Mouse (Mus musculus): ENCODE data around the gene Abraxas1. TPM values are rescaled to one million over a fixed set of nuclear protein-coding genes. Genes with fewer than 3 reads are reported as not detected.

Gene Abraxas1
- polyA plus RNA-seq, 1 experiment from 2014 or later: 21.6 TPM

DNA sequence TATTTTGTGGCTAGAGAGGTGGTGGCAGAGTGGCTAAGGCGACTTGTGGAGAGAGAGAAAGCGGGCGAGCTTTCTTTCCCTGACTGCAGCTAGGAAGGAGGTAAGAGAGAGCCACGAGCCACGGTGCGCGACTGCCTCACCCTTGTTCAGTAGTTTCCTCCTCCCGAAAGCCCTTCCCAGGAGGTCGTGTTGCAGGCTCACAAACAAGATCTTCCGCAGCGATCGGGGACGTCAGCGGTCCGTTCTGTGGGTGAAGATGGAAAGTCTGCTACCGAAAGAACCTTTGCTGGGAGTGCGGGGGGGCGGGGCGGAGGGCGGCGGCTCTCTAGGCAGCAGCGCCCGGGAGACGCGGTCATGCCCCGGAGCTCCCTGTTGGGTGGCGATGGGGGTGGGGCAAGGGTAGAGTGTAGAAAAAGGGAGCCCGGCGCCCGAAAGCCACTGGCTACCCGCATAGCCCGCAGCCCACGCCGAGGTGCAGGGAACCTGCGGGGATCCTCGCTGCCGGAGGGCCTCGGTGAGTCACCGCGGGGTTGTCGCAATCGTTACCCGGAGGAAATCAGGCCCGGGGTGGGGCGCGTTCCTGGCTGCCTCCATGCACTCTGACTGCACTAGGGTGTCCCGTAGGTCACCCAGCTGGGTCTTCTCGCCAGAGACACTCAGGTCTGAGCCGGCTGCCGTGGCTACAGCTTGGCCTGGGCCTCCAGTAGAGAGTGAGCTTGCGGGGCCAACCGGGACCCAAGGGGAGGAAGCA, 25.3 kb upstream of the Abraxas1 start:
- peak overlapping the region; percentile 64 for H3K9ac ChIP-seq
- no peaks in the 10 kb centered on the region for H3K9me3 ChIP-seq (replicated peaks)
- under 1% methylated on average over 52 of the region's 52 CpGs for WGBS
- peak; percentile 66; the same call in 1 of the 2 replicates for ATAC-seq (ENCODE audit: low FRiP score)
- H3K27ac ChIP-seq: no peak overlapping the region
- H3K4me2 ChIP-seq (replicated peaks): peak overlapping the region; percentile 99
- H3K4me1 ChIP-seq: peaks cover 14% of the 10 kb centered on the region
- peaks cover 51% of the 10 kb centered on the region for H3K27me3 ChIP-seq
- H3K36me3 ChIP-seq: no peaks in the 10 kb centered on the region
- peak overlapping the region; percentile 55 for H3K4me3 ChIP-seq

GRCm38 (mm10) chr5:100845485-100845847, 24.7 kb upstream of the Abraxas1 start, which contains the start of gene Gpat3:
Gene Gpat3, plus strand, starts transcription at chr5:100845713.
- Histone ChIP-seq H3K36me3 (no peaks in the 10 kb centered on the region), H3K4me3 (peak within 1 kb of the TSS; percentile 55), H3K9ac (peak within 1 kb of the TSS; percentile 64), H3K9me3 (replicated peaks) (no peaks in the 10 kb centered on the region), H3K4me1 (peaks cover 14% of the 10 kb centered on the region), H3K27ac (no peak within 1 kb of the TSS), H3K4me2 (replicated peaks) (peak within 1 kb of the TSS; percentile 99), H3K27me3 (peaks cover 51% of the 10 kb centered on the region)
- no peak for ATAC-seq (ENCODE audit: low FRiP score)
- under 1% methylated on average over 16 of the region's 16 CpGs for WGBS

GRCm38 (mm10) chr5:100844485-100844884, 23.7 kb upstream of the Abraxas1 start:
- Histone ChIP-seq H3K27me3 (peaks cover 51% of the 10 kb centered on the region), H3K36me3 (no peaks in the 10 kb centered on the region), H3K4me3 (no peak overlapping the region), H3K4me1 (peaks cover 14% of the 10 kb centered on the region), H3K9ac (no peak overlapping the region), H3K27ac (no peak overlapping the region), H3K4me2 (replicated peaks) (no peak overlapping the region), H3K9me3 (replicated peaks) (no peaks in the 10 kb centered on the region)
- WGBS: 61% methylated on average over 3 of the region's 3 CpGs
- no peak for ATAC-seq (ENCODE audit: low FRiP score)

- H3K9me3 ChIP-seq (replicated peaks): no peaks in the 10 kb centered on the region
- no peak overlapping the region for H3K9ac ChIP-seq
- H3K36me3 ChIP-seq: no peaks in the 10 kb centered on the region
- ATAC-seq (ENCODE audit: low FRiP score): no peak
- no peak overlapping the region for H3K4me2 ChIP-seq (replicated peaks)
- no peaks in the 10 kb centered on the region for H3K27me3 ChIP-seq
- no peak overlapping the region for H3K27ac ChIP-seq
- H3K4me1 ChIP-seq: no peaks in the 10 kb centered on the region
- 92% methylated on average over 7 of the region's 7 CpGs for WGBS
- no peak overlapping the region for H3K4me3 ChIP-seq
These were observed 17.1 kb upstream of the Abraxas1 start for GRCm38 (mm10) chr5:100837907-100838306.

DNA sequence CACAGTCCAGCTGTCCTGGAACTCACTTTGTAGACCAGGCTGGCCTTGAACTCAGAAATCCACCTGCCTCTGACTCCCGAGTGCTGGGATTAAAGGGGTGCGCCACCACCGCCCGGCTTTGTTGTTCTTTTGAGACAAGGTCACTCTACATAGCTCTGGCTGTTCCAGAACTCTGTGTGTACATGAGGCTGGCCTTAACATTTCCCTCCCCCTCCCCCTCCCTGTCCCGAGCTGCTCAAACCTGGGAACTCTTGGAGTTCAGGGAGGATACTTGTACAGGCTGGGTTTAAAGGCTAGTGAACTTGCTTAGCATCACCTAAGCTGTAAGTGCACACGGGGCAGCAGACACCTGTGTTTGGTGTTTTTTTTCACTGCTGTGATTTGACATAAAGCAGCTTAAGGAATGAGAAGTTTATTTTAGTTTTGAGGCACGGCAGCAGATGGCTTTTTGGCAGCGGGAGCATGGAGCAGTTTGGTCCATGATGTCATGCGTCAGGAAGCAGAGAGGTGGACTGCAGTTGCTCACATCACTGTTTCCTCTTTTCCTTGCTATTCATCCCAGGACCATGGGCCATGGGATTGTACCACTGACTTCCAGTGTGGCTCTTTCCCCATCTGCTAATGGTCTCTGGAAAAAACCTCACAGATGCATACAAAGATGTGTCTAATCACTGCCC, 15.2 kb upstream of the Abraxas1 start:
- no peak for ATAC-seq (ENCODE audit: low FRiP score)
- WGBS: 76% methylated on average over 9 of the region's 9 CpGs
- no peaks in the 10 kb centered on the region for H3K9me3 ChIP-seq (replicated peaks)
- H3K27me3 ChIP-seq: no peaks in the 10 kb centered on the region
- H3K4me3 ChIP-seq: no peak overlapping the region
- H3K4me2 ChIP-seq (replicated peaks): no peak overlapping the region
- no peaks in the 10 kb centered on the region for H3K4me1 ChIP-seq
- no peaks in the 10 kb centered on the region for H3K36me3 ChIP-seq
- no peak overlapping the region for H3K9ac ChIP-seq
- H3K27ac ChIP-seq: no peak overlapping the region

GRCm38 (mm10) chr5:100833841-100834240, 13.1 kb upstream of the Abraxas1 start:
- no peak for ATAC-seq (ENCODE audit: low FRiP score)
- H3K4me3 ChIP-seq: no peak overlapping the region
- 83% methylated on average over 2 of the region's 2 CpGs for whole genome bisulfite sequencing

DNA sequence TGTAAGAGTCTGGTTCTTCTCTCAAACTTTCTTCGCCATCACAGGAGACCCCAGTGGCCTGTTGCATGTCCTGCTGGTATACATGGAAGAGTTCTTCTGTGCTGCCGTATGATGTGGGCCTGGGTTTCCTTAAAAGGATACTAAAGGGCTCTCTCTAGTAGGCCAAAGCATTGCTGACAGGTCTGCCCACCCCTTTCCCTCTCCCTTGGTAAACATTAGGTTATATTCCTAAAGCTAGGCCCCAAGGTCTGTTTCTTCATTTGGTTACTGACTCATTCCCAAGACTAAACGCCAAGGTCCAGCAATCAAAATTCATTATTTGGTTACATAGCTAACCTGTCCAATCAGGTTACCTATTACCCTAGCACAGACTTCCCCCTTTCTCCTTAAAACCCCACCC, 11.9 kb upstream of the Abraxas1 start:
- Histone ChIP-seq H3K27ac (no peak overlapping the region), H3K4me1 (no peaks in the 10 kb centered on the region), H3K36me3 (no peaks in the 10 kb centered on the region), H3K9ac (no peak overlapping the region), H3K4me2 (replicated peaks) (no peak overlapping the region), H3K9me3 (replicated peaks) (no peaks in the 10 kb centered on the region), H3K27me3 (no peaks in the 10 kb centered on the region), H3K4me3 (no peak overlapping the region)
- no peak for ATAC-seq (ENCODE audit: low FRiP score)
- WGBS: 91% methylated on average over 3 of the region's 3 CpGs

More at GRCm38 (mm10) chr5:100833841-100834240, 13.1 kb upstream of the Abraxas1 start:
- no peak overlapping the region for H3K4me2 ChIP-seq (replicated peaks)
- no peak overlapping the region for H3K9ac ChIP-seq
- no peaks in the 10 kb centered on the region for H3K9me3 ChIP-seq (replicated peaks)
- H3K27me3 ChIP-seq: no peaks in the 10 kb centered on the region
- no peak overlapping the region for H3K27ac ChIP-seq
- no peaks in the 10 kb centered on the region for H3K4me1 ChIP-seq
- no peaks in the 10 kb centered on the region for H3K36me3 ChIP-seq

GRCm38 (mm10) chr5:100828701-100829100, 7.9 kb upstream of the Abraxas1 start:
- Histone ChIP-seq H3K9me3 (replicated peaks) (no peaks in the 10 kb centered on the region), H3K4me3 (no peak overlapping the region), H3K4me1 (no peaks in the 10 kb centered on the region), H3K4me2 (replicated peaks) (no peak overlapping the region), H3K27ac (no peak overlapping the region), H3K36me3 (no peaks in the 10 kb centered on the region), H3K9ac (no peak overlapping the region), H3K27me3 (no peaks in the 10 kb centered on the region)
- ATAC-seq (ENCODE audit: low FRiP score): no peak
- 82% methylated on average over 3 of the region's 3 CpGs for WGBS

DNA sequence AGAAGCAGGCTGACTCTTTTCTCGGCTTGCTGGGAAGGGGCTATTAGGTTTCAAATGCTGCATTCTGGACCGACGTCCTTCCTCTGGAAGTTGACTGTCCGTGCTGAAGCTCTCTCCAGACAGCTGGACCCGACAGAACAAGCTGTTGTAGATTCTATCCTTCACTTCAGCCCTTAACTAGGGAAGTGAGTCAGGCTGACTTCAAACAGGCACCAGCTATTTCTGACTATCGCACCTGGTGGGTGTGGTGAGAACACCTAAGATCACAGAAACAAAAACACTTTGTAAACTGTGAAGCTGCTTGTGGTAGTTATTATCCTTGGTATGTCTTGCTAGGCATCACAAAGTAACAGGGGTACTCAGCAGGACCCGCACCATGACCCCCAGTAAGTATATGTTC, 5.8 kb upstream of the Abraxas1 start:
- 68% methylated on average over 7 of the region's 7 CpGs for WGBS
- Histone ChIP-seq H3K27ac (no peak overlapping the region), H3K9me3 (replicated peaks) (no peaks in the 10 kb centered on the region), H3K4me3 (no peak overlapping the region), H3K9ac (no peak overlapping the region), H3K27me3 (no peaks in the 10 kb centered on the region), H3K36me3 (no peaks in the 10 kb centered on the region), H3K4me1 (no peaks in the 10 kb centered on the region), H3K4me2 (replicated peaks) (no peak overlapping the region)
- no peak for ATAC-seq (ENCODE audit: low FRiP score)

DNA sequence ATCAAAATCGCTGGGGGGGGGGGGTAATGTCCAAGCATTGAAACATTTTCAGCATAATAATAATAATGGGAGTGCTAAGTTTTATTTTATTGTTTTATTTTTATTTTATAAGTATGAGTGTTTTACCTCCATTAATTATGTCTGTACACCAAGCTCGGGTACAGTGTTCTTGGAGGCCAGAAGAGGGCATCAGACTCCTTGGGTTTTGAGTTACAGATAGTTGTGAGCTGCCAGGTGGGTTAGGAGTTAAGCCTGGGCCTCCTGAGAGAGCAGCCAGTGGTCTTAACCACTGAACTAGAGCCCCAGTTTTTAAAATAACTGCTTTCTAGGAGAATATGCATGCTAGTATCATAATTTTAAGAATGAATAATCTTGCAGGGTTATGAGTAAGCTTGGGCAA, 5.2 kb upstream of the Abraxas1 start:
- no peak for ATAC-seq (ENCODE audit: low FRiP score)
- no peak overlapping the region for H3K4me3 ChIP-seq
- no peaks in the 10 kb centered on the region for H3K9me3 ChIP-seq (replicated peaks)
- H3K27me3 ChIP-seq: no peaks in the 10 kb centered on the region
- H3K4me2 ChIP-seq (replicated peaks): no peak overlapping the region
- 23% methylated on average over 2 of the region's 2 CpGs for WGBS
- H3K4me1 ChIP-seq: no peaks in the 10 kb centered on the region
- no peak overlapping the region for H3K27ac ChIP-seq
- no peak overlapping the region for H3K9ac ChIP-seq
- H3K36me3 ChIP-seq: no peaks in the 10 kb centered on the region

GRCm38 (mm10) chr5:100822826-100823225, 2.1 kb upstream of the Abraxas1 start:
- no peaks in the 10 kb centered on the region for H3K36me3 ChIP-seq
- H3K4me1 ChIP-seq: 0 out of 2 replicates have a peak, but pooled peaks cover 3% of the 10 kb centered on the region
- no peaks in the 10 kb centered on the region for H3K27me3 ChIP-seq
- H3K27ac ChIP-seq: no peak overlapping the region
- H3K9me3 ChIP-seq (replicated peaks): no peaks in the 10 kb centered on the region
- 86% methylated on average over 7 of the region's 7 CpGs for WGBS
- no peak overlapping the region for H3K4me2 ChIP-seq (replicated peaks)
- ATAC-seq (ENCODE audit: low FRiP score): no peak
- H3K4me3 ChIP-seq: no peak overlapping the region
- no peak overlapping the region for H3K9ac ChIP-seq

DNA sequence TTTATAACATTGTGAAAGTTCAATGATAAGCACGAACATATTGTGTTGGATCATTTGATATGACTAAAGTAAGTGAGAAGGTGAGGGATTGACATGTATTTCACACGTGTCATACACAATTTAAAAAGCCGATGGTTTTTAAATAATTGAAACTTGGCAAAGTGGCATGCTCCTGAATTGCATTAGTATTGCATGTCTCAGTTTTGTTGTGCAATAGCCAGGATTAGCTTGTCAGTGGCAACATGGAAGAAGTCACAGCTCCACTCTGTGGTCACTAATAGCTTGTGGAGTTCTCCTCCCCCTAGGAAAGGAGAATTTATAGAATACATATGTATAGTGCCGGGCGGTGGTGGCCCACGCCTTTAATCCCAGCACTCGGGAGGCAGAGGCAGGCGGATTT, 610 bp upstream of the Abraxas1 start:
- no peak overlapping the region for H3K4me3 ChIP-seq
- no peaks in the 10 kb centered on the region for H3K9me3 ChIP-seq (replicated peaks)
- 83% methylated on average over 8 of the region's 8 CpGs for WGBS
- ATAC-seq (ENCODE audit: low FRiP score): no peak
- H3K9ac ChIP-seq: no peak overlapping the region
- 0 out of 2 replicates have a peak, but pooled peaks cover 3% of the 10 kb centered on the region for H3K4me1 ChIP-seq
- H3K27me3 ChIP-seq: no peaks in the 10 kb centered on the region
- H3K27ac ChIP-seq: no peak overlapping the region
- peaks cover 6% of the 10 kb centered on the region; the same call in 1 of the 2 replicates for H3K36me3 ChIP-seq
- peak overlapping the region; percentile 86 for H3K4me2 ChIP-seq (replicated peaks)
